Mouse (Mus musculus) kidney, embryonic 14.5 days (tissue): ENCODE data around the gene Rnf19b. TPM values are rescaled to one million over a fixed set of nuclear protein-coding genes. Genes with fewer than 3 reads are reported as not detected.

Source experiments
- ATAC-seq: fragments of 200-750 bp; cut with Nextera tagmentation; 2 replicates; pipeline ENCODE4 v1.8.0; 2017; ENCODE audit warnings: moderate number of reproducible peaks, mild to moderate bottlenecking, moderate TSS enrichment, moderate library complexity; ENCODE audit not compliant: low FRiP score, low TSS enrichment
- H3K27ac ChIP-seq: fragments of 300-500 bp; sonication (generic); 2 replicates; pipeline ENCODE4 v1.5.1; 2014; ENCODE audit warnings: low read depth, mild to moderate bottlenecking, low read length, moderate library complexity, mixed read lengths
- H3K27me3 ChIP-seq: fragments of 300-500 bp; sonication (generic); 2 replicates; pipeline ENCODE4 v1.6.1; 2014; ENCODE audit warnings: mild to moderate bottlenecking, low read length; ENCODE audit not compliant: control insufficient read depth, insufficient read depth
- H3K36me3 ChIP-seq: fragments of 300-500 bp; sonication (generic); 2 replicates; pipeline ENCODE4 v1.6.1; 2014; ENCODE audit warnings: low read length, mixed read lengths; ENCODE audit not compliant: control insufficient read depth, insufficient read depth
- H3K4me1 ChIP-seq: fragments of 300-500 bp; sonication (generic); 2 replicates; pipeline ENCODE4 v1.6.1; 2014; ENCODE audit warnings: low read length, mixed read lengths; ENCODE audit not compliant: control insufficient read depth, insufficient read depth
- H3K4me2 ChIP-seq: fragments of 300-500 bp; sonication (generic); replicated peaks from 2 replicates; pipeline ENCODE4 v1.6.1; 2014; ENCODE audit warnings: low read depth, mild to moderate bottlenecking, low read length
- H3K4me3 ChIP-seq: fragments of 300-500 bp; sonication (generic); 2 replicates; pipeline ENCODE4 v1.5.1; 2014; ENCODE audit warnings: mild to moderate bottlenecking, low read length
- H3K9ac ChIP-seq: fragments of 300-500 bp; sonication (generic); 2 replicates; pipeline ENCODE4 v1.6.1; 2014; ENCODE audit warnings: low read depth, mild to moderate bottlenecking, low read length, moderate library complexity
- H3K9me3 ChIP-seq: fragments of 300-500 bp; sonication (generic); 2 replicates; pipeline ENCODE4 v1.6.1; 2016; ENCODE audit warnings: low read length; ENCODE audit not compliant: control insufficient read depth
- WGBS: fragments of 180-500 bp; shearing (Covaris S2); extraction: QIAGEN DNeasy Blood & Tissue Kit; methylation state at CpG from one replicate; pipeline ENCODE4 v1.1.7; 2014; 5-methylcytosine and 5-hydroxymethylcytosine counted together
- polyA plus RNA-seq: library from polyadenylated mRNA; unstranded; fragments of >200 nt; fragmentation: Nextera tagmentation; extraction: Ambion mirVana; gene quantifications from 2 replicates; pipeline ENCODE4 v1.2.1, GENCODE M21; 2014

The Rnf19b gene
- polyA plus RNA-seq, 1 experiment from 2014 or later: 7.6 TPM

DNA sequence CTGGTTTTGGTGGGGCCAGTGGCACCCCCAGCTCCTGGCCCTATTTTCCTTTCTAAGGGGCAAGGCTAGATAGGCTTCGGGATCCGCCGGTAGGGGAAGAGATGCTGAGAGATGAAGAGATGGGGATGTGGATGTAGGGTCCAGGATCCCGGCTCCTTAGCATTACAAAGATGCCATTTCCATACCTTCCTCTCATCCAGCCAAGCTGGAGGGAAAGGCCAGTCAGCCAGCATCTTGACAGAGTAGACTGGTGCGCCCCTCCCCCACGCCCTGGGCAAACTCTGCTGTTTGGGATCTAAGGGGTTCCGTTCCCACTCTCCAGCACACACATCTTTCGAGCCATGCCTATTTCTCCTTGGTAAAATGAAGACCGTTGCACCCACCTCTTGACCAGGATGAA lies 48.0 kb downstream of the Rnf19b start:
- no peak for ATAC-seq
- Histone ChIP-seq H3K4me1 (peaks cover 19% of the 10 kb centered on the region), H3K9ac (no peak overlapping the region), H3K36me3 (no peaks in the 10 kb centered on the region), H3K27ac (no peak overlapping the region), H3K27me3 (peaks cover 26% of the 10 kb centered on the region), H3K9me3 (no peaks in the 10 kb centered on the region), H3K4me2 (peak overlapping the region; percentile 57; the same call in 1 of the 2 replicates), H3K4me3 (peak overlapping the region; percentile 32; the same call in 1 of the 2 replicates)
- 25% methylated on average over 9 of the region's 9 CpGs for WGBS

DNA sequence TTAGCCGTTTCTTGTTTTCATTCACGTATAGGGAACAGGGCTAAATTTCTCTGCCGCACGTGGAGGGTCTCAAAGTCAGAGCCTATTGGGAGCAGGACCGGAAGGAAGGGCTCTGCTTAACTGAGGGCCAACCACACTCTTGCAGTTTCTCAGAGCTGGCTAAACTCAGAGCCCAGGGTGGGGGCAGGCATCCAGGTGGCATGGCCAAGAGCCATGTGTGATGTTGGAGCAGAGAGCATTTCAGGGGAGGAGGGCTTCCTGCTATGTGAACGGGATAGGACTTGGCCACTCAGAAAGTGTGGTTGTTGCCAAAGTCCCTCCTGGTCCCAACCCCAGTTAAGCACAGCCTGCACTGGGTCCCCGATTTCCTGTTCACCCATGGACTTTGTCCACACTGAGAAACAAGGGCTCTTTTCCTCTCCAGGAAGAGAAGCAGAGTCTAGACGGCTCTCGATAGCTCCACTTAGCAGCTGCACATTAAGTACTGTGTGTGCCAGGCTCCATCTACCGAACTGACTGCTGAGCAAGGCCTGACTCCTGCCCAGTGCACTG lies 49.4 kb downstream of the Rnf19b start:
- ATAC-seq: no peak
- peaks cover 28% of the 10 kb centered on the region for H3K4me1 ChIP-seq
- 72% methylated on average over 10 of the region's 10 CpGs for WGBS
- H3K27ac ChIP-seq: no peak overlapping the region
- no peaks in the 10 kb centered on the region for H3K36me3 ChIP-seq
- no peaks in the 10 kb centered on the region for H3K9me3 ChIP-seq
- H3K4me3 ChIP-seq: no peak overlapping the region
- H3K27me3 ChIP-seq: peaks cover 26% of the 10 kb centered on the region
- H3K4me2 ChIP-seq: no peak overlapping the region
- H3K9ac ChIP-seq: no peak overlapping the region

DNA sequence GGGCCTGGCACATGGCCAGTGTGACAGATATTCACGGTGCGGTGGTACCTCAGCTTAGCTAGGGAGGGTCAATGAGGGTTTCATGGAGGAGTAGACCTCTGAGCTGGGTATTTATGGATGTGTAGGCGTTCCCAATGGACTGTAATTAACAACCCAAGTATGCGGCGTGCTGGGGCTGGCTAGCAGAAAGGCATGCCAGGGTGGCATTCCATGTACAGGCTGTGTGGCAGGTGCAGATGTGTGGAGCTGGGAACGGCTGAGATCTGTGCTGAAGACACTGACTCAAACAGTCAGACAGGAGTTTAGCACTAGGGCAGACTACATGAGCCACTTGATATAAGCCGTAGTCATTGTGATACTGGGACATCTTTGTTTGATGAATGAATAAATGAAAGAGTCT lies 50.6 kb downstream of the Rnf19b start:
- Histone ChIP-seq H3K4me3 (no peak overlapping the region), H3K9me3 (no peaks in the 10 kb centered on the region), H3K9ac (no peak overlapping the region), H3K27ac (no peak overlapping the region), H3K4me2 (no peak overlapping the region), H3K4me1 (peaks cover 36% of the 10 kb centered on the region), H3K36me3 (no peaks in the 10 kb centered on the region), H3K27me3 (peaks cover 26% of the 10 kb centered on the region)
- no peak for ATAC-seq
- WGBS: 51% methylated on average over 7 of the region's 7 CpGs

DNA sequence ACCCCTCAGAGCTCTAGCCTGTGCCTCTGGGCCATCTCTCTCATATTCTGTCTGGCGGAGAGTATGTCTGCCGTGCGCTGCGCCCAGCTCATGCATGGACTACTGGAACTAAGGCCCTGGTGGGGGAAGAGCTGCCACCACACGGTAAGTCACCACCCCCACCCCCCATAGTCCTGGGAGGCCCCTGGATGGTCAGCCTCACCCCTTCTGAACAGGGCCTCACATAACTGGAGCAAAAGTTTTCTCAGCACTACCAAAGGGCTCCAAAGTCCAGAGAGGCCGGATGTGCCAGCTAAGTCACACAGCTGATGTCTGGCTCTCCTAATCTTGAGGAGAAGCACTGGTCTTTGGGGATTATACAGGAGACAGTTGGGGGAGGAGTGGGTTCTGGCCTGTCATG lies 52.7 kb downstream of the Rnf19b start:
- Histone ChIP-seq H3K4me2 (no peak overlapping the region), H3K4me3 (no peak overlapping the region), H3K27me3 (peaks cover 10% of the 10 kb centered on the region; the same call in 1 of the 2 replicates), H3K9ac (no peak overlapping the region), H3K9me3 (no peaks in the 10 kb centered on the region), H3K27ac (no peak overlapping the region), H3K36me3 (no peaks in the 10 kb centered on the region), H3K4me1 (peaks cover 34% of the 10 kb centered on the region; the same call in 1 of the 2 replicates)
- ATAC-seq: no peak
- WGBS: 82% methylated on average over 6 of the region's 6 CpGs

DNA sequence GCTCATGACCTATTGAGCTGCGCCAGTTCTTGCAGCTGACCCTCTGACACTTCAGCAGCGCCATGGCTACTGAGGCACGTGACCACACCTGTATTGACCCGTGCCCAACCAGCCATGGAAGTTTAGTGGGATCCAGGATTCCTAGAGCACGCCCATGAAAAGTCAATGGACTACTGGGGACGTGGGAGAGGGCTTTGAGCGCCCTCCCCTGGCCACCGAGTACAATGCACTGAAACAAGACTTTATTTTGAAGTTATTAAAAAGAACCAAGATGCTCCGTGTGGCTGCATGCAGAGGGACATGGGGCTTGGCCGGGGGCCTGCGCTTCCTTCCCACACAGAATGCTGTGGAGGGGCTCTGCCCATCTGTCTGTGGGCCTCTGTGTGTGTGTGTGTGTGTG lies 53.3 kb downstream of the Rnf19b start:
- no peaks in the 10 kb centered on the region for H3K9me3 ChIP-seq
- H3K4me2 ChIP-seq: no peak overlapping the region
- WGBS: 48% methylated on average over 11 of the region's 11 CpGs
- no peak overlapping the region for H3K4me3 ChIP-seq
- no peaks in the 10 kb centered on the region for H3K36me3 ChIP-seq
- ATAC-seq: no peak
- H3K27ac ChIP-seq: no peak overlapping the region
- peaks cover 34% of the 10 kb centered on the region; the same call in 1 of the 2 replicates for H3K4me1 ChIP-seq
- H3K27me3 ChIP-seq: peaks cover 7% of the 10 kb centered on the region; the same call in 1 of the 2 replicates
- H3K9ac ChIP-seq: no peak overlapping the region

DNA sequence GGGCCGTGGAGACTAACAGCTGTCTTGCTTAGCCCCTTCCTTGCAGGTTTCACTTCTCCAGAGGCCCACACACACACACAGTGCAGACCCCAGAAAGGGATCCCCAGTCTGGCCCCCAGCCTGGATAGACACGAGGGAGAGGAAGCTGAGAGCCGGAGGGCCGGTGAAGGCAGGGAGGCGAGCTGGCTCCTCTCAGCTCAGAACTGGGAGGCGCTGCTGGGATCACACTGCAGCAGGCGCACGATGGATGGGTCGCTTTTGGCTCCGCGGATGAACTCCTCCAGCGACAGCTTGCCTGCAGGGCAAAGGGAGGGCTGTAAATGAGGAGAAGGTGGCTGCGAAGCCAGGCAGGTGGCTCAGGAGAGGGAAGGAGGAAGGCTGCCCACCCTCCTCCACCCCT lies 54.2 kb downstream of the Rnf19b start:
- H3K4me2 ChIP-seq: no peak overlapping the region
- no peak overlapping the region; the same call in 1 of the 2 replicates for H3K27ac ChIP-seq
- H3K27me3 ChIP-seq: peaks cover 1% of the 10 kb centered on the region; the same call in 1 of the 2 replicates
- WGBS: 35% methylated on average over 13 of the region's 13 CpGs
- H3K36me3 ChIP-seq: no peaks in the 10 kb centered on the region
- H3K4me3 ChIP-seq: no peak overlapping the region
- ATAC-seq: no peak
- peak overlapping the region; percentile 2; the same call in 1 of the 2 replicates for H3K9ac ChIP-seq
- no peaks in the 10 kb centered on the region for H3K9me3 ChIP-seq
- H3K4me1 ChIP-seq: peaks cover 34% of the 10 kb centered on the region; the same call in 1 of the 2 replicates

DNA sequence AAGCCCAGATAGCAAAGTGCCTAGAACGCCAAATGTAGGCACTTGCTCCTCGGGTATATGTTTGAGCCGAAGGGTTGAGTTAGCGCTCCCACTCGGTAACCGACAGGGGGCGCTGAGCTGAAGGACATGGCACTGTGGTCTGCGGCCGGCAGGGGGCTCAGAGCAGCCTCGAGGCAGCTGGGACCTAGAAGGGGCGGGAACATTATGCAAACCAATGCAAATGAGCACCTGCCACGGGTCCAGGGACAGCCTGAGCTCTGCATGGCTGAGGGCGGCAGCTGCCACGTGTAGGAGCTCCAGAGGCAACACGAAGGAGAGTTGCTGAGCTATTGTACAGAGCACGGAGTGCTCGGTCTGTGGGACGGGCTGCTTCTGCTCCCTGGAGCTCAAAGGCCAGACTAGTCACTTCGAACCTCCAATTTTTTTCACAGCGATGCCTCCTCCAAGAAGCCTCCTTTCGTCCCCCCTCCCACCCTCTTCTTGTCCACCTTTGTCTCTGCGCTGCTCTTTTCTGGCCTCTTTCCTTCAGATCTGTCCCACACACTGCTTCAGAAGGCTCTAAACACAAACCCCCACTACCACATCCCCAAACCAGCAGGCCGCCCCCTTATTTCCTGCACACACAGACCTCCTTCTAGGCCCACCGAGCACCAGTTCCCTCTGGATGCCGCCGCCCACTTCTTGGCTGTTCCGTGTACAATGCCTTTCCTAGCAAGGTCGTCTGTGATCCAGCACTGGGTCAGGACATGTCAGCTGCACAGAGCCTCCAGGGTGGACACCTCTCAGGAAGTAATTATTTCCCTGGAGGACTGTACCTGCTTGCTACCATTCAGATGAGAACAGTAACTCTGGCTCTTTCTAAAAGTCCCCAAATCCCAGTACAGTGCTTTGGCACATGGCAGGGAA lies 55.3 kb downstream of the Rnf19b start:
- H3K27me3 ChIP-seq: no peaks in the 10 kb centered on the region; the same call in 1 of the 2 replicates
- H3K4me2 ChIP-seq: no peak overlapping the region
- peak; percentile 71 for ATAC-seq
- H3K36me3 ChIP-seq: no peaks in the 10 kb centered on the region
- no peak overlapping the region for H3K4me3 ChIP-seq
- no peak overlapping the region for H3K9ac ChIP-seq
- 32% methylated on average over 28 of the region's 28 CpGs for WGBS
- H3K4me1 ChIP-seq: peaks cover 34% of the 10 kb centered on the region; the same call in 1 of the 2 replicates
- no peak overlapping the region for H3K27ac ChIP-seq
- no peaks in the 10 kb centered on the region for H3K9me3 ChIP-seq

DNA sequence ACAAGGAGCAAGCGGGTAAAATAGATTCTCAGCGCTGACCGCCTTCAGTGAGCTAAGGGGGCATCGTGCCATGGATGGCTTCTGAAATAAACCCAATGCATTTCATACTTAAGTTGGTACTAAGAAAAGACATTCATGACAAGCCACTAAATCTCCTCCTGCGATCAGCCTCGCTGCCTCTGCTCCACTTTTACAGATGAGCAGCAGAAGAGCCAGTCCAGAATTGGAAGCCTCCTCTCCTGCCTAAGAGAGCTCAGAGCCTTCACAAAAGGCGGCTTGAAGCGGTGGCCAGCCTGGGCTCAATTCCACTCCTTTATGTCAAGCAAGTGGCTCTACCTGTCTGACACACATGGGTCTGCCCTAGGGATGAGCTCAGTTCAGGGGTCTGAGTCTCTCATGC lies 58.6 kb downstream of the Rnf19b start:
- peaks cover 32% of the 10 kb centered on the region for H3K4me1 ChIP-seq
- H3K27me3 ChIP-seq: peaks cover 17% of the 10 kb centered on the region
- H3K27ac ChIP-seq: no peak overlapping the region
- no peak for ATAC-seq
- H3K4me2 ChIP-seq: no peak overlapping the region
- H3K36me3 ChIP-seq: no peaks in the 10 kb centered on the region
- H3K9me3 ChIP-seq: no peaks in the 10 kb centered on the region
- H3K4me3 ChIP-seq: no peak overlapping the region
- 91% methylated on average over 8 of the region's 8 CpGs for WGBS
- H3K9ac ChIP-seq: no peak overlapping the region
